Mouse (Mus musculus) lung, embryonic 14.5 days (tissue): Measurements from ENCODE around the gene Dnah17. TPM values are rescaled to one million over a fixed set of nuclear protein-coding genes. Genes with fewer than 3 reads are reported as not detected.

ENCODE experiments used
- ATAC-seq: fragments of 200-750 bp; cut with Nextera tagmentation; 2 replicates; pipeline ENCODE4 v1.8.0; 2017; ENCODE audit warnings: mild to moderate bottlenecking, moderate TSS enrichment, moderate library complexity; ENCODE audit not compliant: insufficient read depth
- DNase-seq: peaks from one replicate; pipeline ENCODE4 v3.0.0-alpha.2; 2015
- H3K27ac ChIP-seq: fragments of 300-500 bp; sonication (generic); 2 replicates; pipeline ENCODE4 v1.5.1; 2014; ENCODE audit warnings: low read depth, mild to moderate bottlenecking, moderate library complexity
- H3K27me3 ChIP-seq: fragments of 300-500 bp; sonication (generic); 2 replicates; pipeline ENCODE4 v1.6.1; 2014; ENCODE audit warnings: low read length, control low read depth; ENCODE audit not compliant: insufficient read depth
- H3K36me3 ChIP-seq: fragments of 300-500 bp; sonication (generic); 2 replicates; pipeline ENCODE4 v1.6.1; 2014; ENCODE audit warnings: control low read depth; ENCODE audit not compliant: insufficient read depth
- H3K4me1 ChIP-seq: fragments of 300-500 bp; sonication (generic); 2 replicates; pipeline ENCODE4 v1.6.1; 2014; ENCODE audit warnings: antibody characterized with exemption, control low read depth; ENCODE audit not compliant: insufficient read depth
- H3K4me2 ChIP-seq: fragments of 300-500 bp; sonication (generic); 2 replicates; pipeline ENCODE4 v1.6.1; 2014; ENCODE audit warnings: mild to moderate bottlenecking
- H3K4me3 ChIP-seq: fragments of 300-500 bp; sonication (generic); 2 replicates; pipeline ENCODE4 v1.5.1; 2014; ENCODE audit warnings: low read depth, low read length
- H3K9ac ChIP-seq: fragments of 300-500 bp; sonication (generic); 2 replicates; pipeline ENCODE4 v1.6.1; 2014
- H3K9me3 ChIP-seq: fragments of 300-500 bp; sonication (generic); 2 replicates; pipeline ENCODE4 v1.6.1; 2016; ENCODE audit warnings: low read depth, low read length, control low read depth
- CTCF ChIP-seq: IDR thresholded peaks from 2 replicates; pipeline ENCODE4 v1.5.1; 2016; ENCODE audit warnings: antibody characterized with exemption, low read depth
- WGBS: fragments of 180-500 bp; shearing (Covaris S2); extraction: QIAGEN DNeasy Blood & Tissue Kit; methylation state at CpG from one replicate; pipeline ENCODE4 v1.1.7; 2014; 5-methylcytosine and 5-hydroxymethylcytosine counted together
- polyA plus RNA-seq: library from polyadenylated mRNA; unstranded; fragments of >200 nt; fragmentation: Nextera tagmentation; extraction: Ambion mirVana; gene quantifications from 2 replicates; pipeline ENCODE4 v1.2.1, GENCODE M21; 2014

Dnah17 gene
- polyA plus RNA-seq, 1 experiment from 2014 or later, result 0.29 TPM

DNA sequence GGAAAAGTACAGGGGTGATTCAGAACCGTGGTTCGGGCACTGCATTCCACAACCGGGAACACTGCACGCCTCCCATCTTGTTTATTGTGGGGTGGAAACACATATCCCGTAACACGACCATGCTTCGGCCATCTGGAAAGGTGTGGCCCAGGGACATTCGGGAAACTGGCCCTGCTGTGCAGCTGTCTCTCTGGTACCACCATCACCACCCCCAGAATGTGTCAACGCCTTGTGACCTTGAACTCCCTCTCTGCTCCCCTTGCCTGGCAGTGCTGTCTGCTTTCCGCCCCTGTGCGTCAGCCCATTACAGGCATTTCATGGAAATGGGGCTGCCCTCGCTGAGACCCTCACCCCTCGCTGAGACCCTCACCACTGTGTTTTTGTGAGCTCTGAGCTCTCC, 96.0 kb downstream of the Dnah17 start:
- Histone ChIP-seq H3K4me3 (no peak overlapping the region), H3K36me3 (no peaks in the 10 kb centered on the region), H3K9ac (no peak overlapping the region), H3K4me2 (no peak overlapping the region), H3K4me1 (no peaks in the 10 kb centered on the region), H3K27ac (no peak overlapping the region), H3K27me3 (no peaks in the 10 kb centered on the region), H3K9me3 (no peaks in the 10 kb centered on the region; the same call in 1 of the 2 replicates)
- TF ChIP-seq CTCF, result no peak
- WGBS, result 63% methylated on average over 13 of the region's 13 CpGs
- ATAC-seq (no peak), DNase-seq (no peak)

DNA sequence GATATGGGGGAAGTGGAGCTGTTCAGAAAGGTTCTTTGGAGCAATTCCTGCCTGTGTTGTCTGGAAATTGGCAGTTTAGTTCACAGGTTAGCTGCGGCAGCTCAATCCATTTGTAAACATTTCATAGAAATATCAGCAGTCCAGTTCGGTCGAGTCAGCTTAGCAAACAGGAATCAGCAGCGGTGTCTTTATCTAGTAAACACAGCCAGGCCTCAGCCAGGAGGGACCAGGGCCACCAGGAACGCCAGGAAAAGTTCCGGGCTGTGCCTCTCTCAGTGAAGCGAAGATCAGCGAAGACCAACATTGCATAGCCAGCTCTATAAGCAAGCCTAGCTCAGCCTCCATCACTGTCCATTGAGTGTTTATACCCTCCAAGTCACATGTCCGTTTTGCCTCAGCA, 99.3 kb downstream of the Dnah17 start:
- no peak overlapping the region for H3K27ac ChIP-seq
- no peak for TF ChIP-seq CTCF
- no peak for ATAC-seq
- DNase-seq, result no peak
- 85% methylated on average over 9 of the region's 9 CpGs for WGBS
- H3K9ac ChIP-seq, result no peak overlapping the region
- H3K4me1 ChIP-seq, result no peaks in the 10 kb centered on the region
- H3K27me3 ChIP-seq, result no peaks in the 10 kb centered on the region
- H3K36me3 ChIP-seq, result 0 out of 2 replicates have a peak, but pooled peaks cover 1% of the 10 kb centered on the region
- no peak overlapping the region for H3K4me2 ChIP-seq
- H3K9me3 ChIP-seq, result no peaks in the 10 kb centered on the region; the same call in 1 of the 2 replicates
- H3K4me3 ChIP-seq, result no peak overlapping the region

DNA sequence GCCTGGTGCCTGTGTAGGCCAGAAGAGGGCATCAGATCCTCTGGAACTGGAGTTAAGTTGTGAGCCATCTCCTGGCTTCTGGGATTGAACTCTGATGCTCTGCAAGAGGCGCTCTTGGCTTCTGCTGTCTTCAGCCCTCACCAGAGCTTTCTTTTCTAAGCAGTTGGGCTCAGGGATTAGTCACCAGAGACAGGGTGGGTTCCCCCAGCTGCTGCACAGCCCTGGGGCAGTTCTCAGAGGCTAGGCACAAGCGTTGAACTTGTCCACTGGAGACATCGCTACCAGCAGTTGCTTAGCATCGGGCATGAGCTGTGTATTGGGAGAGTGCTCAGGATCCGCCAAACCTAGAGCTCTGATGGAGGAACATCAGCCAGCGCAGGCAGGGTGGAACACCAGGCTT, 101.3 kb downstream of the Dnah17 start:
- no peaks in the 10 kb centered on the region for H3K27me3 ChIP-seq
- no peak overlapping the region for H3K4me2 ChIP-seq
- no peak for ATAC-seq
- H3K9me3 ChIP-seq, result no peaks in the 10 kb centered on the region; the same call in 1 of the 2 replicates
- no peak overlapping the region for H3K27ac ChIP-seq
- TF ChIP-seq CTCF, result peak; percentile 15; the same call in 1 of the 2 replicates
- no peak overlapping the region for H3K4me3 ChIP-seq
- no peaks in the 10 kb centered on the region for H3K4me1 ChIP-seq
- DNase-seq, result peak; percentile 11
- 92% methylated on average over 6 of the region's 6 CpGs for WGBS
- H3K36me3 ChIP-seq, result peaks cover 21% of the 10 kb centered on the region
- H3K9ac ChIP-seq, result no peak overlapping the region

DNA sequence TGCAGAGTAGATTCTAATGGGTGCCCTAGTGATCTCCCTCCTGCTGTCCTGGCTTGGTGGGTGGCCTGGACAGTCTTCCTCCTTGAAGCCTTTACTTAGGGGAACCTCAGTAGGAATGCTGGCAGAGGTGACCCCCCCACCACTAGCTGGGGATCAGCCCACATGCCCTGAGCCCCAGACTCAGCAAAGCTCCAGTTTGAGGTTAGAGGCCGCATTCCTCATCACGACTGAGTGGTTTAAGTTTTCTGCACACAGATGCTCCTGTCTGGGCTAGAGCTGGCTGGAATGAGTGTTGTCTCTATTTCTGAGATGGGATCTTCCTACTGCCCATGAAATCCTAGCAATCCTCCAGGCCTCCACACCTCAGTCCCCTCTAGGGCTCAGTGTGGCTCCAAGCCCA, 106.3 kb downstream of the Dnah17 start:
- H3K4me3 ChIP-seq, result no peak overlapping the region
- ATAC-seq (no peak), DNase-seq (no peak)
- no peak overlapping the region for H3K27ac ChIP-seq
- H3K9me3 ChIP-seq, result no peaks in the 10 kb centered on the region
- no peak for TF ChIP-seq CTCF
- H3K4me1 ChIP-seq, result no peaks in the 10 kb centered on the region
- peaks cover 48% of the 10 kb centered on the region for H3K36me3 ChIP-seq
- no peak overlapping the region for H3K4me2 ChIP-seq
- no peak overlapping the region for H3K9ac ChIP-seq
- WGBS, result 48% methylated on average over 2 of the region's 2 CpGs
- no peaks in the 10 kb centered on the region for H3K27me3 ChIP-seq

DNA sequence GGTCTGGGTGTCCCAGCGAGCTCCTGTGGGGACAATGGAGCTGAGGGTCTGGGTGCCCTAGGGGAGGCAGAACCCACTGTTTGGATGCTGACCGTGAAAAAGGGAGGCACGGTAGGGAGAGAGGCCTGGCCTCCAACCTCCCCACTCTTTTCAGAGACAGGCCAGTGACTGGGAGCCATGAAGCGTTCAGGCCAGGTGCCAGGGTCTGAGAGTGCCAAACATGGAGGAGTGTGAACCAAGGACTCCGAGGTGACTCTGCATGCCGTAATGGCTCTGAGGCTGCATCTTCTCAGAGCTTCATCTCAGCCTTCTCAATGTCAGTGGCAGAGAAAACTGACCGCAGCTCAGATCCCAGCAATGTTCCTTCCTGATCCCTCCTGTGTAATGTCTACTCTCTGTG, 107.0 kb downstream of the Dnah17 start:
- no peak for ATAC-seq
- TF ChIP-seq CTCF, result no peak
- H3K4me1 ChIP-seq, result no peaks in the 10 kb centered on the region
- H3K4me2 ChIP-seq, result no peak overlapping the region
- DNase-seq, result no peak
- WGBS, result 86% methylated on average over 7 of the region's 7 CpGs
- H3K36me3 ChIP-seq, result peaks cover 50% of the 10 kb centered on the region
- H3K27me3 ChIP-seq, result no peaks in the 10 kb centered on the region
- H3K27ac ChIP-seq, result no peak overlapping the region
- H3K4me3 ChIP-seq, result no peak overlapping the region
- H3K9ac ChIP-seq, result no peak overlapping the region
- no peaks in the 10 kb centered on the region for H3K9me3 ChIP-seq

DNA sequence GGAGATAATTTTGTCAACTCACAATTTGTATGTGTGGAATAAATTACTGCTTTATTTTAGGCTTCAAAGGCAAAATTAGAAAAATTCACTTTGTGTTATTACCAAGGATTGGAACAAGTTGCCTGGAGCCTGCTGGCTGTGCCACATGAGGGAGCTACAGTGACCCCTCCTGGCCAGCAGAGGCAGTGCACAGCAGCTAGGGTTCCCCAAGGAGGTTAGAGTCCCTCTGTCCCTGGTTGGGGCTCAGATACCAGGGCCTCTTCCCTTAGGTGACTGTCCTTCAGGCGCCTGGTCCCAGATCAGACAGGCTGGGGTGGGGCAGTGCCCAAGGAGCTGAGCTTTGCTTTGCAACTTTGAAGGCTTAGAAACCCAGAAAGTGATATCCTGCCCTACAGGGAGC, 108.6 kb downstream of the Dnah17 start:
- Histone ChIP-seq H3K9ac (no peak overlapping the region), H3K4me2 (no peak overlapping the region), H3K27ac (no peak overlapping the region), H3K36me3 (peaks cover 60% of the 10 kb centered on the region), H3K4me1 (no peaks in the 10 kb centered on the region), H3K27me3 (no peaks in the 10 kb centered on the region), H3K9me3 (peaks cover 3% of the 10 kb centered on the region; the same call in 1 of the 2 replicates), H3K4me3 (no peak overlapping the region)
- 45% methylated on average over 1 of the region's 1 CpGs for WGBS
- peak; percentile 17; the same call in 1 of the 2 replicates for ATAC-seq
- DNase-seq, result peak; percentile 86
- TF ChIP-seq CTCF, result peak; percentile 91

DNA sequence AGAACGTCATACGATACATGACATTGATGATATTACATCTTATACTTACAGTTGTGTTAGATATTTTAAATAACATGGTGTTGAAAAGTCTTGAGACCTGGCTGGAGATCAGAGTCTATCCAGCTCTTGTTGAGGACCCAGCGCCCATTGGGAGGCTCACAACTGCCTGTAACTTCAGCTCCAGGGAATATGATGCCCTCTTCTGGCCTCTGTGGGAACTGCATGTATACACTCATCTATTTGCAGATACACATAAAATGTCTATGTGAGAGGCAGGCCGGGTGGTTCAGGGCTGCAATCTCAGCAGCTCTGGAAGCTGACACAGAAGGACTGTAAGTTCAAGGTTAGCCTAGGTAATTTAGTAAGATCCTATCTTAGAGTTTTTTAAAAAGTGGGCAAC, 112.1 kb downstream of the Dnah17 start:
- Histone ChIP-seq H3K4me2 (no peak overlapping the region), H3K27ac (no peak overlapping the region), H3K4me1 (no peaks in the 10 kb centered on the region), H3K36me3 (peaks cover 52% of the 10 kb centered on the region), H3K9me3 (peaks cover 3% of the 10 kb centered on the region; the same call in 1 of the 2 replicates), H3K4me3 (no peak overlapping the region), H3K9ac (no peak overlapping the region), H3K27me3 (no peaks in the 10 kb centered on the region)
- WGBS, result 93% methylated on average over 4 of the region's 4 CpGs
- TF ChIP-seq CTCF, result peak; percentile 67
- DNase-seq (peak; percentile 30), ATAC-seq (no peak)
